Comparison of ENCODE assay signal across 30 mouse cellular contexts in the genomic region with DNA sequence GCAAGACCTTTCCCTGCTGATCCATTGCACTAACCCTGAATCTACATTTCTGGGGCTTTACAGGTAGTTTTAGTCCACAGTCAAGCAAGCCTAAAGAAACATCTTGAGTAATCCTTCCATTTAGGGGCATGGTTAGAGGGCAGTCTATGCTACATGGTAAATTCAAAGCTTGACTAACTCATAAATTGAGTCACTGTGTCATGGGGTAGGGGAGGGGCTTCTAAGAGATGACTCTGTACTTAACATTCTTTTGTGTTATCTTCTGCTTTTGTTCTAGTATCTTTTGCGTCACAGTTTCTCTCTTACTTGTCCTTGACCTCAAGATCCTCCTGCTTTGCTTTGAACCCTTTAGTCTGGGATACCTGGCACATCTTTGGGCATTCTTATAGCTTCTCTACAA. TPM values are rescaled to one million over a fixed set of nuclear protein-coding genes. Genes with fewer than 3 reads are reported as not detected.
A peak's percentile ranks its signal among the peaks of the same experiment; 100 is the strongest.
DNase-seq lines count a peak whose midpoint lies in the region; ATAC-seq and TF ChIP-seq lines count a peak whose summit lies in the region.
"Had no signal": no experiment of that assay in that cellular context is flagged by ENCODE, and none has a peak within 500 bp of the region (broad histone marks: within the 10 kb centered on the region; RNA-seq: fewer than 3 reads in every experiment).

No protein-coding gene starts in this region.

- ATAC-seq in granulocyte monocyte progenitor cell, adult 5-6 weeks (replicated peaks; ENCODE audit: poor library complexity, severe bottlenecking) = peak; percentile 52
- ATAC-seq in megakaryocyte, adult 5-6 weeks (ENCODE audit: poor library complexity, severe bottlenecking) = peak; percentile 48; the same call in 1 of the 2 replicates
- no peak for ATAC-seq in erythroid progenitor cell, adult 5-6 weeks (replicated peaks; ENCODE audit: low FRiP score, poor library complexity, severe bottlenecking)
- ATAC-seq: forebrain, embryonic 15.5 days; hindbrain, postnatal 0 days; intestine, embryonic 15.5 days; Patski had no signal

- no peak overlapping the region for H3K4me3 ChIP-seq in gastrocnemius, adult 2 months
- H3K4me3 ChIP-seq: embryonic facial prominence, embryonic 12.5 days; embryonic facial prominence, embryonic 15.5 days; forebrain, embryonic 12.5 days; forebrain, embryonic 15.5 days; heart, embryonic 12.5 days; heart, embryonic 15.5 days; hindbrain, embryonic 10.5 days; intestine, embryonic 15.5 days had no signal

- H3K27me3 ChIP-seq in splenic B cell, adult 2 months (ENCODE audit: control insufficient read depth, insufficient read depth, low read length, poor library complexity, severe bottlenecking) = no peaks in the 10 kb centered on the region
- H3K27me3 ChIP-seq: CH12.LX; embryonic facial prominence, embryonic 12.5 days; embryonic facial prominence, embryonic 15.5 days; forebrain, embryonic 12.5 days; forebrain, embryonic 15.5 days; heart, embryonic 15.5 days; intestine, embryonic 15.5 days; Patski had no signal

- intact Hi-C loops in gastrocnemius, adult 2 months (cut with DNase I) = no loop called here

- no peaks in the 10 kb centered on the region for H3K36me3 ChIP-seq in splenic B cell, adult 2 months (ENCODE audit: control insufficient read depth, insufficient read depth, low read length, poor library complexity, severe bottlenecking)
- H3K36me3 ChIP-seq: embryonic facial prominence, embryonic 12.5 days; embryonic facial prominence, embryonic 15.5 days; forebrain, embryonic 12.5 days; forebrain, embryonic 15.5 days; G1E; heart, embryonic 12.5 days; heart, embryonic 15.5 days; hindbrain, embryonic 10.5 days; intestine, embryonic 15.5 days had no signal

- peak; percentile 21 for DNase-seq in CD4-positive helper T cell, adult 2 months (ENCODE audit: low read depth, low spot score)
- peak; percentile 52 for DNase-seq in splenic B cell, adult 2 months (ENCODE audit: low read depth, low spot score)
- DNase-seq in gastrocnemius, adult 2 months = no peak
- no peak for DNase-seq in spleen, postnatal 14 days (ENCODE audit: low spot score in 2 of 2)
- DNase-seq: adrenal gland, postnatal 10 days; adrenal gland, postnatal 36 days; cerebellum, adult 18-20 months; cerebellum, adult 9-10 months; cerebellum, postnatal 14 days; gastrocnemius, postnatal 25 days; heart, adult 11 months; heart, postnatal 10 days; heart, postnatal 36 days; kidney, adult 11 months had no signal

- TF ChIP-seq CTCF in gastrocnemius, adult 2 months (IDR thresholded peaks at IDR 0.05) = no peak

- H3K27ac ChIP-seq in gastrocnemius, adult 2 months = no peak overlapping the region
- H3K27ac ChIP-seq: embryonic facial prominence, embryonic 12.5 days; embryonic facial prominence, embryonic 15.5 days; forebrain, embryonic 12.5 days; forebrain, embryonic 15.5 days; heart, embryonic 15.5 days; hindbrain, embryonic 10.5 days; hindbrain, embryonic 14.5 days; hindbrain, postnatal 0 days; intestine, embryonic 15.5 days had no signal

RNA-seq across cellular contexts. Expression of a gene that starts 11.6 kb away (rescaled TPM):
- total RNA-seq in granulocyte monocyte progenitor cell, adult 5-6 weeks (2014; fragmentation: Nextera tagmentation) = 19.0 and 20.0 TPM in 2 replicates
- total RNA-seq in granulocyte monocyte progenitor cell, adult 5-6 weeks (2017) = 31.1 and 32.4 TPM in 2 replicates
- 146 and 153 TPM in 2 replicates for total RNA-seq in megakaryocyte, adult 5-6 weeks (2015)
- total RNA-seq in megakaryocyte, adult 5-6 weeks (2017) = 157 and 197 TPM in 2 replicates
- 40.4 and 46.1 TPM in 2 replicates for total RNA-seq in erythroid progenitor cell, adult 5-6 weeks (2015; ENCODE audit: low replicate concordance)
- 27.8 and 34.9 TPM in 2 replicates for total RNA-seq in erythroid progenitor cell, adult 5-6 weeks (2017; ENCODE audit: low replicate concordance)
- total RNA-seq in gastrocnemius, adult 2 months (2021) = 10 to 100 TPM; 12.8 to 15.0 TPM

Comparison
In these comparisons a context has a peak if more than half of its experiments do, and no peak if none do; other contexts are left out.
1. DNase-seq: peak in CD4-positive helper T cell, adult 2 months (single experiment) and splenic B cell, adult 2 months (single experiment); none in gastrocnemius, adult 2 months (single experiment) and spleen, postnatal 14 days (0 of 2).